Mouse (Mus musculus): Measurements from ENCODE around the gene Igf2. TPM values are rescaled to one million over a fixed set of nuclear protein-coding genes. Genes with fewer than 3 reads are reported as not detected.
A peak's percentile ranks its signal among the peaks of the same experiment; 100 is the strongest.

The Igf2 gene
- polyA plus RNA-seq, 1 experiment from 2014 or later: 128 TPM

MicroRNAs within 50 kb of the gene (microRNA counts, 519-probe panel; counts per million panel counts)
- 1,987 counts per million, percentile 17 among the panel's probes with 10 or more counts for microRNA mmu-miR-483

Small RNA genes lying within 50 kb of the gene (microRNA-seq; reads per million reads assigned to microRNA genes)
- 128 reads per million, percentile 56 among the genes with 10 or more reads in this experiment for gene Mir483

Other genes with a start within 250 kb of the Igf2 start
- not detected in 2 replicates for gene Syt8, start 232.0 kb downstream of the Igf2 start, polyA plus RNA-seq (2015; fragmentation: Nextera tagmentation; extraction: Ambion mirVana)
- gene Tnni2, start 225.0 kb downstream of the Igf2 start, polyA plus RNA-seq (2015; fragmentation: Nextera tagmentation; extraction: Ambion mirVana): 0.25 and 0.74 TPM in 2 replicates
- 3.7 and 5.4 TPM in 2 replicates for gene Lsp1, start 206.0 kb downstream of the Igf2 start, polyA plus RNA-seq (2015; fragmentation: Nextera tagmentation; extraction: Ambion mirVana)
- gene Tnnt3, start 168.0 kb downstream of the Igf2 start, polyA plus RNA-seq (2015; fragmentation: Nextera tagmentation; extraction: Ambion mirVana): 1.6 TPM in 2 replicates
- 22.4 and 24.0 TPM in 2 replicates for gene Mrpl23, start 134.1 kb downstream of the Igf2 start, polyA plus RNA-seq (2015; fragmentation: Nextera tagmentation; extraction: Ambion mirVana)
- not detected in 2 replicates for gene Gm49394, start 3.1 kb upstream of the Igf2 start, polyA plus RNA-seq (2015; fragmentation: Nextera tagmentation; extraction: Ambion mirVana)
- gene Ins2, start 76.6 kb upstream of the Igf2 start, polyA plus RNA-seq (2015; fragmentation: Nextera tagmentation; extraction: Ambion mirVana): 0.40 TPM in 1 of 2 replicates, not detected in the other